Mouse (Mus musculus) erythroblast, adult 5-6 weeks (primary cell): ENCODE measurements at regions not wholly inside any gene's neighbourhood (a gene's known extent, or its start where the extent isn't known, plus 50 kb on each side); places are given as distances from the start of the nearest gene placed in this dataset.

Experiments
- ATAC-seq: replicated peaks from 2 replicates; pipeline ENCODE4 v1.8.0; 2016; ENCODE audit warnings: moderate number of reproducible peaks, mild to moderate bottlenecking, moderate TSS enrichment, inconsistent platforms; ENCODE audit not compliant: poor library complexity, low FRiP score, severe bottlenecking

GRCm38 (mm10) chr4:105909272-105909671 is 119.6 kb downstream of the Gm12728 start:
- no peak for ATAC-seq

- no peak for ATAC-seq
Measured at GRCm38 (mm10) chr4:105910666-105911065, 121.0 kb downstream of the Gm12728 start.

- no peak for ATAC-seq
Measured at GRCm38 (mm10) chr4:105911678-105912077, 122.0 kb downstream of the Gm12728 start.

GRCm38 (mm10) chr4:105912296-105912695 is 122.6 kb downstream of the Gm12728 start:
- ATAC-seq, result no peak

DNA sequence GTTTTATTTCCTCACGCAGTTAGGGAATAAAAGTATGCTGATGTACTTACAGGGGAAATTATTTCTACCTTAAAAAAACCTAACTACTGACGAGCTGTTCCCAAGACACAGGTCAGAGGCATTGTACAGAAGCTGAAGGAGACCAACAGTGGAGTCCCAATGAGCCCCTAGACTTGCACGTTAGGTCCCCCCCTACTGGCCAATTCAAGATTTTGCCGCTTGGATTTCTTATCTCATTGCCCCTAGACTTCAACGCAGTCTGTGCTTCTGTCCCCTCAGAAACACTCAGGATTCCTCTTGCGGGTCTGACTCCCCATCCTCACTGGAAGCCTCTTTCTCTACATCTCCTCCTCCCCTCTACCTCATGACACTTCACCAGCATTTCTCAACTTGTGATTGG is 125.3 kb downstream of the Gm12728 start:
- ATAC-seq, result no peak

DNA sequence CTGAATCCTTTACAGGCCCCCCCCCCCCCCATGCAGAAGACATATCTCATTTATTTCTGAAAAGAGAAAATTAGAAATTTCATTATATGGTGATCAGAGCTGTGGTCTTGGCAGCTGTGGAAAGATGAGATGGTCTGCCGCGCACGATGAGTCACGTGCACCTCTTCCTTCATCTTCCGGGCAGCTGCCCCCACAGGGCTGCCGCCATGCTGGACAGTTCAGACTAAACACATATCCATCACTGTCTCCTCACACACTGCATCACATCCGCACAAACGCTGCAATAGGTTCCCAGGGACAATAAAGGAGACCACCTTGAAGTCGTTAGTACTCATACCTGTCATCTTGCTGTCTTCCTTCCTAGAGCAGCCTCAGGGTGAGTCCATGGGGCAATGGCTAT is 126.6 kb downstream of the Gm12728 start:
- no peak for ATAC-seq

GRCm38 (mm10) chr4:105924781-105925382 is 135.2 kb downstream of the Gm12728 start:
- ATAC-seq, result no peak

DNA sequence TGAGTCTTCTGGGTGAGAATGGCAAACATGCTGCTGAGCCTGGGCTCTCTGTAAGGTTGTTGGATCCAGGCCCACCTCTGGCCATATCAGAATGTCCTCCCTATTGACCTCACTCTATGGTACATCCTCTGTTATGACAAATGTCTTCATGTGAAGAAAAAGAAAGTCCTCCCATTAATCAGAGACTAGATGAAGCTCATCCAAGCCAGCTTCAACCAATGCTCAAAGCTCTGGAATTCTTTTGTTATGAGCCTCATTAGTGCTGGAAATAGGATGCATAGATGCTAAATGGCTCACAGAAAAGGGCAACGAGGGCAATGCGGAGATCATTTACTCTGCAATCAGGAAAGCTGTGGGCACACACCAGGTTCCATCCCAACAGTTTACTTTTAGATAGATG is 135.8 kb downstream of the Gm12728 start:
- no peak for ATAC-seq

- no peak for ATAC-seq
Measured at GRCm38 (mm10) chr4:105929658-105930057, 140.0 kb downstream of the Gm12728 start.

DNA sequence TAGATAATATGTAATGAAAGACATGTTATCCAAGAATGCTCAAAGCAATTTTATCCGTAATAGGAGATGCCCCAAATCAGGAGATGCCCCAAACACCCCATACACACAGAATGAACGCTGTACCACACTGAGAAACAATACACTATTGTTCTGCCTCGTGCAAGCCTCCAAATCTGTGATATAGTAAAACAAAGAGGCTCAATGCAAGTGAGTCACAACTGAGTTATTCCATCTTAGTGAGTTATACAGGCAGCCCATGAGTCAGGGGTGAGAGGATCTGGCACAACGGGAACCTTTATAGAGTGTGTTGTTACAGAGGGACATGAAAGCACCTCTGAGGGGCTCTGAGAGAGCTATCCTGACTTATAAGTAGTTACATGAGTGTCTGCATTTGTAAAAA is 145.3 kb downstream of the Gm12728 start:
- ATAC-seq, result no peak

- ATAC-seq, result no peak
Measured at GRCm38 (mm10) chr4:105936755-105937514, 147.3 kb downstream of the Gm12728 start.

DNA sequence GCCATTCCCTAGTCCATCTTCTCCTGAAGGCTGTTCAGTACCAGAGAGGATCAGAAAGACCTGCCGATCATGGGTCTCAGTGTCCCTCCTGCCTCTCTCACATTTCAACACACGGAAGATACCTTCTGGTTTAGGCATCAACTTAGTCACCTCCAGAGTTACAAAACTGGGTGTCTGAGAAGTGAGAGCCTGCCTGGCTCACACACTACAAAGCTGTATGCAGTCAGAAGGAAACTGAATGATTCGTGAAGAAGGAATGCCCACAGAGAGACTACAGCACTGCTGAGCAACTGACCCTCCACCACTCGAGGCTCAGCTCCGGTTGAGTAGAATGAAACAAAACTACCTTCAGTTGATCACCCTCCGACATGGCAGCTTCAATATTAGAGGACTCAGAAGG is 147.9 kb downstream of the Gm12728 start:
- ATAC-seq, result no peak

DNA sequence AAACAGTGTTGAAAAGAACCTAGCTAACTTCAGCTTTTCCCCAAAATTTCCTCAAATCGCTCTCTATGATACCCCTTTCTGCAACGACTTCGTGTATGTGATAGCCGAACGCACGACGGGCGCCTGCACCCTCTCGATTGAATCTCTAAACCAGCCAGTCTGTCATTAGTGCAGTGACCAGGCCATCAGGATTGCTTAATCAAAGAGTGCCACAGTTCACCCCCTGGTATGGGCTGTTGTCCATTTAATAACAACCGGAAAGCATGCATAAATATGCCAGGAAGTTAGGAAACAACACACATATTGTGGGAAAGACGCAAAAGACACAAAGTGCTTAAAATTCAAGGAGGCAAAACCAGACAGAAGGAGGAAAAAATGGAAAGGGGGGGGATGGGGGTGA is 149.2 kb downstream of the Gm12728 start:
- ATAC-seq, result no peak

DNA sequence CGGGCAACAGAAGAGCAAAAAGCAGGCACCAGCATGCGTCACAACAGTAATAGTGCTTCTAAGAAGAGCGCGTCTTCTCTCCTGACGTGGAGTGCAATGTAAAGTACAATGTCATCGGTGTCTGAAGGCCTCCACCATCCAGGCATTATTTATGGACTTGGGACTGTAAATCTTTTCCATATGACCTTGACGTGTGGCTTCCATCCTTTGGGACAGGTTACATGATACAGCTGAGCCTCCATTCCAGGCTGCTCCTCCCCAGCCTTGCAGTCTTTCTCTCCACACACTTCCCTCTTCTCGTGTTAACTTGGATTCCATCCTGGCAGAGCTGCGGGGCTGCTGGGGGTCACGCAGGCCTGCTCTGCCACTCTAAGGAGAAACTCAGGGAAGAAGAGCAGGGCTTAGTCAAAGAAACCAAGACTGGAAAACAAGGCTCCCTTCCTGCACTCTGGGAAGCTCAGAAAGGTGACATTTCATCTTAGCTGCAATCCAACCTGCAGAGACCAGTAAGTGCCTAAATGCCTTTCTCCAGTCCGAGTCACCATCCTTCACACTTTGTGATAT is 150.0 kb downstream of the Gm12728 start:
- no peak for ATAC-seq

GRCm38 (mm10) chr4:105940891-105941290 is 151.2 kb downstream of the Gm12728 start:
- ATAC-seq, result no peak

DNA sequence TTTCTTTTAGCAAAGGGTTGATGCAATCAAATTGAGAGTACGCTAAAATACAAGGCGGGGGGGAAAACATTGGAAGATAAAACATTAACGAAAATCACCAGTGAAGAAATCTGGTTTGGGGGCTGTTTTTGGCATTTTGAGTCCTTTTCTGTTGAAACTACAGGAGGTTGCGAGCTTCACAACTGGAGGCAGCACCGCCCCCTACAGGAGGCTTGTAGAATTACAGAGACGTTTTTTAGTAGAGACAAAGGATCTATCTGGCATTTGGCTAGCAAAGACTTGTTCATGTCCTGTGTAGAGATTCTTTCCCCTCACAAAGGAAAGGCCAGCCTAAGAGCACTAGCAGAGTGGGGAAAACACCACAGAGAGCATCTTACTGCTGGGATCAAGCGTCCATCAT is 152.1 kb downstream of the Gm12728 start:
- no peak for ATAC-seq

DNA sequence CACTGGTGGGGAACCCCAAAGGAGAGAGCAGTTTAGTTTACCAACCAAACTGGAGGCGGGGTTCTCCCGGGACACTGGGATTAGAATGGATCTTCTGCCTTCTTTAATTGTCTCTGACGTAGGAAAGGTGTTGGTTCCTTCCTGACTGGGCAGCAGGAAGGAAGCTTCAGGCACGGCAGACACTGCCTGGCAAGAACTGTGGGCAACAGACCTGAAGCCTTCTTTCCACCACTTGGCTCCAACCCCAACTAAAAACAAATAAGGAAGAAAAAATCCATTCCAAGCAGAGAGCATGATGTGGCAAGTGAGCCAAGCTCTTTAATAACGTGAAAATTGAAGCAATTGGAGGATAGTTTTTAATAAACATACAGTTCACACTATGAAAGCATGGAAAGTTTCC is 155.3 kb downstream of the Gm12728 start:
- ATAC-seq, result no peak

DNA sequence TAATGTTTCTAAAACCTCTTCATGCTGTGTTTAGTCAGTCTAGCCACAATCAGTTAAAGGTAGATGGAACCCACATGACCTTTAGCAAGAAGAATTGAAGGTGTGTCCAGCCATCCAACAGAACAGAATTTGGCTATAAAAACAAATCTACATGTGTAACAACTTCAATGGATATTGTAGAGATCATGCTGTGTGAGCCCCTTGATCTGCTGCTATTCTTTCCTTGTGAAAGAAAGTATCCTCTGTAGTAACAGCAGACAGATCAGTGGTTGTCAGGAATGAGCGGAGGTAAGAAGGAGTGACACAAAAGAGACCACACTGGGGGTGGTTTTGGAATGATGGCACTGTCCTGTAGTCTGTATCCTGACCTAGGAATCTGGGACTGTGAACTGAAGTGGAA is 156.3 kb downstream of the Gm12728 start:
- no peak for ATAC-seq

GRCm38 (mm10) chr4:105948326-105948725 is 158.7 kb downstream of the Gm12728 start:
- ATAC-seq, result no peak

DNA sequence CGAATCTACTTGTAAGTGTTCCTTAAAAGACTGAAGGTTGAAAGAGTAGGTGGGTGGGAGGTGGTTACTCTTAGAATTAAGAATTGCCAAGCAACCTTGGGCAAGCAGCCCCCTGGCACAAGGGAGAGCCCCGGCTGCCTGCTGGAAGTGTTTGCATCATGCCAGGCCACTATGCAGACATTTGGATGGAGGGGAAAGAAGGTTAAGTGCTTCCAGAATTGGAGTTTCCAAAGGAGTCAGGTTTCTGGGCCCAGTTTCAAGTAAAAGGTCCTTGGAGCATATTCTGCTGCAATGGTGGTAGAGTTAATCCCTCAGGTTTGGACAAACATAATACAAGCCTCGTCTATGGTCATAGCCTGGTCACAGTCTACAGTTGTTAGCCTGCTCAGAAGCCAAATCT is 162.7 kb downstream of the Gm12728 start:
- ATAC-seq, result no peak

- no peak for ATAC-seq
Measured at GRCm38 (mm10) chr4:105956516-105956915, 166.8 kb downstream of the Gm12728 start.
